Mouse (Mus musculus): ENCODE data around the gene Zc3h7a. TPM values are rescaled to one million over a fixed set of nuclear protein-coding genes. Genes with fewer than 3 reads are reported as not detected.
A peak's percentile ranks its signal among the peaks of the same experiment; 100 is the strongest.

Zc3h7a gene
- polyA plus RNA-seq, 1 experiment: 113 TPM

DNA sequence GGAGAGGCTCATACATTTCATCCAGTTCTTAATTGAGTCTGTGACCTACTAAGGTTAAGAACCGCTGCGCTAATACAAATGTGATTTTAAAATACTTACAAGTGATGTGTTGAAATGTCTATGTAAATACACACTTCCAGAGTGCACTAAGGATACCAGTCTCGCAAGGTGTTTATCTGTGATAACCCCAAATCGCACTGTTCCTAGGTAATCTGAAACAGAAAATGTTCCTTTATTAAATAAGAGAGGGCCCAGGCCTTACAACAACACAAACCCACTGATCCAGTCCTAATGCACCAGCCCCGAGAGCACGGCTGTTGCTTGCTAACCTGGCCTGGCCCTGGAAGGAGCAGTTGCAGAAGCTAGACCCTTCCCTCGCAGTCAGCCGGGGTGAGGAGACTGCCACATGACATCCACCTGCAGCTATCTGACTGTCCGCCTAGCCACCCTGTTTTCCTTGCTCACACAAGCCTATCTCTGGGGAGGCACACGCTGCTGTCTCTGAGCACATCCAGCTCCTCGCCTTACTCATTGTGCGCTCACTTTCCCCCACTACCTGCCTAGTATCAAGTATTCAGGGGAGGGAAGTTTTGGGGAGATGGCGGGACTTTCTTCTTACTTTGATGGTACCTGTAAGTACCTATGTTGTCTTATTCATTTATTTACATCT, 82.3 kb downstream of the Zc3h7a start:
- DNase-seq (ENCODE audit: low read depth): no peak
- TF ChIP-seq CTCF (IDR thresholded peaks at IDR 0.05; ENCODE audit: borderline replicate concordance, extremely low read depth, insufficient read depth, insufficient read length): no peak

DNA sequence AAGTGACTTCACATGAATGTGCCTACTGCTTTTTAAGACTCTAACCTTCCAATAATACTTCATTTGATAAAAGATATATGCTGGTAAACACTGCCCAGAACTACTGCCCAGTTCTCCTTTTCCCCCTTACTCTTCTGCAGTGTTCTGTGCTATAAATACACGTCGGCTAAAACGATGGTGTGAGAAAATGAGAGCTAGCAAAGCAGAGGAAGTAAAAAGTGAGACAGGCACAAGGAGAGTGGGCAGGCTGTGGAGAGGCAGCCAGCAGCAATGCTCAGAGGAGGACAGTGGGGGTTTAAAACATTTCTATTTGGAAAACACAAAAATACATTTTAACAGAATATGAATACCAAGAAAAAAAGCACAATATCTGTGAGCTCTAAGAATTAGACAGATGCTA, 83.7 kb downstream of the Zc3h7a start:
- TF ChIP-seq POLR2A (IDR thresholded peaks at IDR 0.05; ENCODE audit: borderline replicate concordance, extremely low read depth, insufficient read depth, insufficient read length, poor library complexity, severe bottlenecking): no peak
- TF ChIP-seq CTCF (IDR thresholded peaks at IDR 0.05; ENCODE audit: borderline replicate concordance, extremely low read depth, insufficient read depth, insufficient read length): no peak
- DNase-seq (ENCODE audit: low read depth): no peak

DNA sequence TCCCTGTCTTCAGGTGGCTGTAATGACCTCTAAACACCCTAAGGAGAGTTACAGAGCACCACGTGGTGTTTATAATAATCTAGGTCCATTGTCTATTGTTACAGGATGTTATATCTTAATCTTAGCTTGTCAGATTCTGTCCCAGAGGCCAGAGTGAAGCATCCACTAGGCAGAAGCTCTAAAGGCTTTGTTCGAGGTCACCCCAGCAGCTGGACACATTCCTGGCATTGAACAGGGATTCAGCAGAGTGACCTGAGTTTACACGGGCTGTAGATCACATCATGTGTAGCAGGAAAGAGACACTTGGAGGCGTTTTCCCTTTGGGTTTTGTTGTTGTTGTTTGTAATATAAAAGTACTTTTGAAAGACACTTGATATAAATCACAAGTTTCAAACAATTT, 84.1 kb downstream of the Zc3h7a start:
- TF ChIP-seq CTCF (IDR thresholded peaks at IDR 0.05; ENCODE audit: borderline replicate concordance, extremely low read depth, insufficient read depth, insufficient read length) (no peak), POLR2A (IDR thresholded peaks at IDR 0.05; ENCODE audit: borderline replicate concordance, extremely low read depth, insufficient read depth, insufficient read length, poor library complexity, severe bottlenecking) (no peak)
- DNase-seq (ENCODE audit: low read depth): no peak

DNA sequence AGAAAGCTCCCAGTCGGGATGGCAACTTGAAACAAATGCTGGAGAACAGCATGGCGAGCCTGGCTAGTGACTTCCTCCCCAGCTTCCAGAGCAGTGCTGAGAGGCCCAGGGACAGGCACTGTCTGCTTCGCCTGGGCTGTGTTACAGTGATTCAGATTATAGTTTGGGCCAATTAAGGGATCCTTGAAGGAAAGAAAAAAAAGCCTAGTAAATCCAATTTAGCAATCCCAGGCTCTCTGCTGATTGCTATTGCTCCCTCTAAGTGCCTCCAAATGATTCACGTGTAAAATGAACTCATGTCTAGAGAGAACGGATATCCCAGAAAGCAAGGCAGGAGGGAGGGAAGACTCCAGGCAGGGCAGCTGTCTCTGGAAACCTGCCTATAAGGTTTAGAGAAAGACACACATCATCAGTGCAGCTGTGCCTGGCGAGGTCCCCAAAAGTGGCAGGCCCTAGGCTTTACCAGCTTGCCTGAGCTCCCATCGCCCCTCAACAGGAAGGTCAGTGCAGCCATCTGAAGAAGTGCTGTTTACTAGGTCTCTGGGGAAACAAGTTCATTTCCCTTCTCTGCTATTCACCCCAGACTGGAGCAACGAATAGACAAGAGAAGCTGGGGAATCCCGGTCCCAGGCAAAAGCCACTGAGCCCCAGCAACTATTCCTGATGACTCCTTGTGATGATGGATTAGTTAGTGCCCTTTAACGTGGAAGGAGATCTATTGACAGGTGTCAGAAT, 85.2 kb downstream of the Zc3h7a start:
- no peak for DNase-seq (ENCODE audit: low read depth)
- no peak for TF ChIP-seq CTCF (IDR thresholded peaks at IDR 0.05; ENCODE audit: borderline replicate concordance, extremely low read depth, insufficient read depth, insufficient read length)
- TF ChIP-seq POLR2A (IDR thresholded peaks at IDR 0.05; ENCODE audit: borderline replicate concordance, extremely low read depth, insufficient read depth, insufficient read length, poor library complexity, severe bottlenecking): no peak

DNA sequence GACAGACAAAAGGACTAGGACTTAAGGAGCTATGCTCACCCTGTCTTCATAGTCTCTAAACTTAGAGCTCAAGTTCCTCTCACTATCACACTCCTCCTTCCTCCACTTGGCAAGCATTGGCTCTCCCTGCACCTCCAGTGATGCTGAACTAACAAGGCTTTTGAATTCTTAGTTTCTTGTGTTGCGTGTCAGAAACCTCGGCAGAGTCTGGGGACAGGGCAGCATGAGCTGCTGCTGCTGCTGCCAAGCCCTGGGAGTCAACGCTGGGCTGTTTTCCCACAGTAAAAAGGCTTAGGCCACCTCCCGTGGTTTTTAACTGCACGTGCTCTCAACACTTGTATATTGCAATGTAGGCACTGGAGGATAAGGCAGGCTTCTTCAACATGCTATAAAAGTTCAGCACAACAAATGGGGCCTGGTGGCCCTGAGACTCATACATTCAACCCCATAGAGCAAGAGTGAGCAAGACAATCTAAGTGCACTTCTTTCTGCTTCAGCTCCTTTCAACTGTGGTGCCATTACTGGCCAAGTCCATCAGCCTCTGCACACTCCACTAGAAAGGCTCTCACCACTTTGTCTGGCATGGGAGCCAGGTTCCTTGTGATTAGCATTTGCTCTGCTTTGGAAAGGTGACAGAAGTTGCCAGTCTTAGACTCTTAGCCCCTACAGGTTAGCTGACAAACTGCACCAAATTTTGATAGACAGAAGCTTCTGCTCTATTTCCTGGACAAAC, 89.2 kb downstream of the Zc3h7a start:
- no peak for TF ChIP-seq CTCF (IDR thresholded peaks at IDR 0.05; ENCODE audit: borderline replicate concordance, extremely low read depth, insufficient read depth, insufficient read length)
- TF ChIP-seq POLR2A (IDR thresholded peaks at IDR 0.05; ENCODE audit: borderline replicate concordance, extremely low read depth, insufficient read depth, insufficient read length, poor library complexity, severe bottlenecking): no peak
- peak; percentile 90 for DNase-seq (ENCODE audit: low read depth)

Other genes starting within 250 kb of the Zc3h7a start
- 185 and 187 TPM in 2 replicates for gene Snn, start 115.4 kb downstream of the Zc3h7a start, polyA plus RNA-seq (2012; rRNA removed)
- gene Litaf, start 110.2 kb downstream of the Zc3h7a start, polyA plus RNA-seq (2012; rRNA removed): 35.9 and 39.0 TPM in 2 replicates
- gene Txndc11, start 41.7 kb downstream of the Zc3h7a start, polyA plus RNA-seq (2012; rRNA removed): 26.6 and 28.2 TPM in 2 replicates
- 57.9 and 62.4 TPM in 2 replicates for gene Rsl1d1, start 26.9 kb upstream of the Zc3h7a start, polyA plus RNA-seq (2012; rRNA removed)
- 34.3 and 54.9 TPM in 2 replicates for gene Gspt1, start 77.9 kb upstream of the Zc3h7a start, polyA plus RNA-seq (2012; rRNA removed)
- gene Tnfrsf17, start 137.4 kb upstream of the Zc3h7a start, polyA plus RNA-seq (2012; rRNA removed): 0.15 and 0.25 TPM in 2 replicates
- gene Snx29, start 146.5 kb upstream of the Zc3h7a start, polyA plus RNA-seq (2012; rRNA removed): 6.6 and 16.0 TPM in 2 replicates